Comparison of ENCODE assay signal across 17 mouse cellular contexts in genomic region chr10:86459643-86460042, GRCm38 (mm10). TPM values are rescaled to one million over a fixed set of nuclear protein-coding genes. Genes with fewer than 3 reads are reported as not detected.
DNase-seq lines count a peak whose midpoint lies in the region; ATAC-seq and TF ChIP-seq lines count a peak whose summit lies in the region.
"Had no signal": no experiment of that assay in that cellular context is flagged by ENCODE, and none has a peak within 500 bp of the region (broad histone marks: within the 10 kb centered on the region; RNA-seq: fewer than 3 reads in every experiment).

No protein-coding gene starts in this region.

- intact Hi-C loops in gastrocnemius, adult 2 months (cut with DNase I), result loop anchor here (5.0 kb wide), 1 partner anchor 162 kb away; no protein-coding TSS in a partner anchor
- intact Hi-C loops in gastrocnemius, postnatal 14 days (cut with DNase I; ENCODE audit: low total_unique reads), result loop anchor here (5.0 kb wide), 2 partner anchors 392 to 487 kb away; no protein-coding TSS in a partner anchor

- DNase-seq in gastrocnemius, adult 2 months, result peak; percentile 28
- no peak for DNase-seq in gastrocnemius, postnatal 14 days
- DNase-seq in midbrain, postnatal 0 days (ENCODE audit: low spot score), result peak; percentile 36
- peak; percentile 80 for DNase-seq in retina, postnatal 1 day
- DNase-seq in cerebellum, adult 2 months, result no peak
- DNase-seq in urinary bladder, postnatal 14 days (ENCODE audit: low spot score), result no peak
- DNase-seq: adrenal gland, postnatal 14 days; B cell, adult 2 months; cerebellum, postnatal 36 days; gastrocnemius, postnatal 25 days; kidney, postnatal 25 days had no signal

- no peaks in the 10 kb centered on the region for H3K9me3 ChIP-seq in midbrain, postnatal 0 days (ENCODE audit: low read length)
- H3K9me3 ChIP-seq in midbrain, embryonic 16.5 days (replicated peaks; ENCODE audit: control insufficient read depth, low read length, poor library complexity, severe bottlenecking), result no peaks in the 10 kb centered on the region
- H3K9me3 ChIP-seq in lung, embryonic 15.5 days, result no peaks in the 10 kb centered on the region
- H3K9me3 ChIP-seq: limb, embryonic 13.5 days; midbrain, embryonic 12.5 days had no signal

- H3K27me3 ChIP-seq in midbrain, postnatal 0 days (ENCODE audit: insufficient read depth, low read length), result no peaks in the 10 kb centered on the region
- no peaks in the 10 kb centered on the region for H3K27me3 ChIP-seq in midbrain, embryonic 16.5 days (ENCODE audit: control insufficient read depth, insufficient read depth, low read depth, low read length)
- H3K27me3 ChIP-seq in lung, embryonic 15.5 days, result no peaks in the 10 kb centered on the region
- no peaks in the 10 kb centered on the region for H3K27me3 ChIP-seq in cerebellum, adult 2 months (ENCODE audit: control insufficient read depth, insufficient read depth, low read length)
- H3K27me3 ChIP-seq: limb, embryonic 13.5 days; midbrain, embryonic 12.5 days had no signal

- no peak overlapping the region for H3K4me3 ChIP-seq in gastrocnemius, adult 2 months
- H3K4me3 ChIP-seq in midbrain, postnatal 0 days (ENCODE audit: low read depth, low read length), result no peak overlapping the region
- H3K4me3 ChIP-seq in midbrain, embryonic 16.5 days (ENCODE audit: low read depth, low read length), result no peak overlapping the region
- H3K4me3 ChIP-seq in lung, embryonic 15.5 days, result no peak overlapping the region
- H3K4me3 ChIP-seq in cerebellum, adult 2 months (replicated peaks; ENCODE audit: insufficient read depth, low read depth, low read length), result no peak overlapping the region
- H3K4me3 ChIP-seq: left cerebral cortex, adult 2 months; limb, embryonic 13.5 days; midbrain, embryonic 12.5 days had no signal

- TF ChIP-seq POLR2A in cerebellum, adult 2 months (IDR thresholded peaks at IDR 0.05; ENCODE audit: borderline replicate concordance, insufficient read depth, low read length), result no peak

- H3K4me1 ChIP-seq in midbrain, postnatal 0 days (ENCODE audit: insufficient read depth, low read length), result no peaks in the 10 kb centered on the region
- no peaks in the 10 kb centered on the region; the same call in 1 of the 2 replicates for H3K4me1 ChIP-seq in midbrain, embryonic 16.5 days (ENCODE audit: control insufficient read depth, insufficient read depth, low read length)
- H3K4me1 ChIP-seq in lung, embryonic 15.5 days, result peaks cover 15% of the 10 kb centered on the region; the same call in 1 of the 2 replicates
- no peaks in the 10 kb centered on the region for H3K4me1 ChIP-seq in cerebellum, adult 2 months (ENCODE audit: control insufficient read depth, insufficient read depth, low read length)

- H3K36me3 ChIP-seq in midbrain, postnatal 0 days (ENCODE audit: insufficient read depth, low read length), result peaks cover 18% of the 10 kb centered on the region; the same call in 1 of the 2 replicates
- 0 out of 2 replicates have a peak, but pooled peaks cover 3% of the 10 kb centered on the region for H3K36me3 ChIP-seq in midbrain, embryonic 16.5 days (ENCODE audit: control insufficient read depth, insufficient read depth, low read length)
- H3K36me3 ChIP-seq in lung, embryonic 15.5 days, result no peaks in the 10 kb centered on the region
- H3K36me3 ChIP-seq: limb, embryonic 13.5 days; midbrain, embryonic 12.5 days had no signal

- 56% methylated on average over 1 of the region's 1 CpGs for WGBS in midbrain, postnatal 0 days
- 58% methylated on average over 1 of the region's 1 CpGs for WGBS in midbrain, embryonic 16.5 days
- WGBS in lung, embryonic 15.5 days, result 60% methylated on average over 1 of the region's 1 CpGs
- 24% methylated on average over 1 of the region's 1 CpGs for whole genome bisulfite sequencing in cerebellum, adult 2 months

- no peak for TF ChIP-seq CTCF in gastrocnemius, adult 2 months (IDR thresholded peaks at IDR 0.05)
- TF ChIP-seq CTCF in midbrain, postnatal 0 days (IDR thresholded peaks at IDR 0.05), result no peak
- TF ChIP-seq CTCF in cerebellum, adult 2 months (IDR thresholded peaks at IDR 0.05; ENCODE audit: borderline replicate concordance, insufficient read depth, low read depth, low read length), result no peak

- H3K4me2 ChIP-seq in midbrain, postnatal 0 days (ENCODE audit: low read depth, low read length, poor library complexity, severe bottlenecking), result no peak overlapping the region
- no peak overlapping the region for H3K4me2 ChIP-seq in midbrain, embryonic 16.5 days (ENCODE audit: low read length)
- no peak overlapping the region for H3K4me2 ChIP-seq in lung, embryonic 15.5 days
- H3K4me2 ChIP-seq: limb, embryonic 13.5 days; midbrain, embryonic 12.5 days had no signal

- ATAC-seq in midbrain, postnatal 0 days (ENCODE audit: low FRiP score), result no peak
- ATAC-seq in midbrain, embryonic 16.5 days, result no peak
- ATAC-seq in lung, embryonic 15.5 days (ENCODE audit: borderline replicate concordance, extremely low read depth, low FRiP score, low TSS enrichment), result no peak
- ATAC-seq: intestine, embryonic 16.5 days had no signal

- H3K27ac ChIP-seq in gastrocnemius, adult 2 months, result no peak overlapping the region
- no peak overlapping the region for H3K27ac ChIP-seq in midbrain, postnatal 0 days (ENCODE audit: low read depth, low read length)
- no peak overlapping the region for H3K27ac ChIP-seq in midbrain, embryonic 16.5 days (ENCODE audit: low read length)
- peak overlapping the region; percentile 56 for H3K27ac ChIP-seq in lung, embryonic 15.5 days
- H3K27ac ChIP-seq in cerebellum, adult 2 months (ENCODE audit: insufficient read depth, low read length), result no peak overlapping the region
- H3K27ac ChIP-seq: left cerebral cortex, adult 2 months; limb, embryonic 13.5 days; midbrain, embryonic 12.5 days had no signal

- H3K9ac ChIP-seq in midbrain, postnatal 0 days (replicated peaks; ENCODE audit: low read length, poor library complexity, severe bottlenecking), result no peak overlapping the region
- no peak overlapping the region for H3K9ac ChIP-seq in midbrain, embryonic 16.5 days (ENCODE audit: low read depth, low read length)
- H3K9ac ChIP-seq in lung, embryonic 15.5 days, result no peak overlapping the region
- H3K9ac ChIP-seq: limb, embryonic 13.5 days; midbrain, embryonic 12.5 days had no signal

RNA-seq across cellular contexts. Expression of gene Syn3, which starts 39.1 kb away (rescaled TPM):
- under 1 TPM; 0.28 TPM for total RNA-seq in gastrocnemius, adult 2 months (2021)
- total RNA-seq in gastrocnemius, postnatal 14 days (2021), result under 1 TPM; 0.13 to 0.27 TPM
- total RNA-seq in midbrain, postnatal 0 days (2014; rRNA removed), result 67.0 and 83.2 TPM in 2 replicates
- 19.3 and 22.0 TPM in 2 replicates for polyA plus RNA-seq in midbrain, postnatal 0 days (2015; fragmentation: Nextera tagmentation; extraction: Ambion mirVana)
- 33.2 and 34.0 TPM in 2 replicates for polyA plus RNA-seq in midbrain, embryonic 16.5 days (2015; fragmentation: Nextera tagmentation; extraction: Ambion mirVana)
- 2.1 and 2.6 TPM in 2 replicates for polyA plus RNA-seq in lung, embryonic 15.5 days (2015; fragmentation: Nextera tagmentation; extraction: Ambion mirVana)
- polyA plus RNA-seq in cerebellum, adult 2 months (2012; rRNA removed), result 9.5 and 10.6 TPM in 2 replicates

Comparison
In these comparisons a context has a peak if more than half of its experiments do, and no peak if none do; other contexts are left out.
1. DNase-seq: peak in gastrocnemius, adult 2 months (single experiment), midbrain, postnatal 0 days (single experiment) and retina, postnatal 1 day (single experiment); none in gastrocnemius, postnatal 14 days (single experiment), cerebellum, adult 2 months (0 of 2) and urinary bladder, postnatal 14 days (single experiment).